Mouse (Mus musculus) kidney, postnatal 14 days (tissue): ENCODE data around the gene Acot1.

Experiments
- DNase-seq: peaks from one replicate; pipeline ENCODE4 v3.0.0; 2022; ENCODE audit warnings: mixed read lengths

Gene Acot1

DNA sequence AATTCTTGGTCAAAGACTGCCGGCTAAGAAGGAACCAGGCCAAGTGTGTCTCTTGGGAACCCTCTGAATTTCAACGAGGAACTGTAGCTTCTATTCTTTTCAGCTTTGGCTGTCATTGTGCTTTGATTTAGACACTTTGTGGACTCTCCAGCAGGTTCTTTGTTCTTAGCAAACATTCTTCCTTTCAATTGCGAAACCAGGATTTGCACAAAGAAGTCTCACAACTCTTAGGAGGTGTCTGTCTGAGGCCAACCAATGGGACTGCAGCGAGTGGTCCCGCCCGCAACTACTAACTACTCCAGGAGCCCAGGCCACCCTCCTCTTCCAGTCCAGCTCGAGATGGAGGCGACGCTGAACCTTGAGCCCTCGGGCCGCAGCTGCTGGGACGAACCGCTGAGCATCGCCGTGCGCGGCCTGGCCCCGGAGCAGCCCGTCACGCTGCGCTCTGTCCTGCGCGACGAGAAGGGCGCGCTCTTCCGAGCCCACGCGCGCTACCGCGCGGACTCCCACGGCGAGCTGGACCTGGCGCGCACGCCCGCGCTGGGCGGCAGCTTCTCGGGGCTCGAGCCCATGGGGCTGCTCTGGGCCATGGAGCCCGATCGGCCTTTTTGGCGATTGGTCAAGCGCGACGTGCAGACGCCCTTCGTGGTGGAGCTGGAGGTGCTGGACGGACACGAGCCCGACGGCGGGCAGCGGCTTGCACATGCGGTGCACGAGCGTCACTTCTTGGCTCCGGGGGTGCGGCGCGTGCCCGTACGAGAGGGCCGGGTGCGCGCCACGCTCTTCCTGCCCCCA is at the start of gene Acot1:
TSS of gene Acot1 (plus strand) at position 320 of the 795 bp plus-strand sequence.
- DNase-seq, result peak; percentile 90

DNA sequence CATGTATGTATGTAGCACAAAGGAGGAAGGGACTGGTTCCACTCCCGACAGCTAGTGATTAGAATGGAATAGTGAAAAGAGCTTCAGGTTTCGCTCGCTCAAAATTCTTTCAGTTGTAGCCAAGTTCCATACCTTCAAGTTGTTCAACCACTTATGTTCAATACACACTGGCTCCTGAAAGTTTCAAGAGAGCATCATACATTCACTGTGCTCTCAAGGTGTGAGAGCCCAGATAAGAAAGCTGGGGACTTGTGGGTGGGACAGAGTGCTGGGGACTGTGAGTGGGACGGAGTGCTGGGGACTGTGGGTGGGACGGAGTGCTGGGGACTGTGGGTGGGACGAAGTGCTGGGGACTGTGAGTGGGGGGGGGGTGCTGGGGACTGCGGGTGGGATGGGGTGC is 44.1 kb upstream of the Acot1 start:
- no peak for DNase-seq

- peak; percentile 79 for DNase-seq
Measured at GRCm38 (mm10) chr12:83972117-83972516, 37.2 kb upstream of the Acot1 start.

GRCm38 (mm10) chr12:83978862-83979261 is 30.4 kb upstream of the Acot1 start:
- no peak for DNase-seq

DNA sequence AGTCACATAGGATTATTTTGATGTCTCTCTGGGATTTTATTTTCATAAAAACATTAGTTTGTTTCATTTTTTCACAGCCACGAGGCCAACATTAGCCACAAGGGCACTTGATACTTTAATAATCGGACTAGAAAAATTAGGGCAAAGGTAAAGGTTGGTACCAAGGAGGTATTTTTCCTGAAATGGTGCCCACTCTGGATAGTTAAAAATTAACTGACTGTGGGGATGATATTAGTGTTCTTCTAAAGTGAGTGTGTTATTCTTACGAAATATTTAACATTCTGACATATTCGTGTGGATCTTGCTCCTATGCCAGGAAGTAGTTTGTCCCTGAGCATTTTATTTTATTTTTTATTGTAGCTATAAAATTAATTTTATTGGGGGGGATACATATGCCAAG is 27.7 kb upstream of the Acot1 start:
- peak; percentile 55 for DNase-seq

DNA sequence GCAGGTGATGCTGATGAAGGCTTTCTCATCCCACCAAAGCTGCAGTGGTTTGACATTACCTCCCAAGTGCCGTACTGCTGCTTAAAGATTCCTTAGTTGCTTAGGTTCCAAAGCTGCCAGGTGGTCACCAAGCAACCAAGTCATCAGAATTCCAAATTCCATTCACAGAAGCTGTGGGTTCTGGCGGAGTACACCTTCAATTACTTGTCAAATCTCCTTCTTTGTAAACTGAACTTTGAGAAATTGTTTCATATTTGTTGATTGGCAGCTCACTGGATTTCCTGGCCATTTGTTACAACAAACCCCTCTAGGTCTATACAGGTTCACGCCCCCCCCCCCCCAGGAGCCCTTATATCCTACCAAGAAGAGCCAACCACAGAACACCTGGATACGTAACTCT is 24.5 kb upstream of the Acot1 start, which contains the start of gene Heatr4:
TSS of gene Heatr4 (minus strand) at position 101 of the 400 bp plus-strand sequence.
- DNase-seq, result no peak

DNA sequence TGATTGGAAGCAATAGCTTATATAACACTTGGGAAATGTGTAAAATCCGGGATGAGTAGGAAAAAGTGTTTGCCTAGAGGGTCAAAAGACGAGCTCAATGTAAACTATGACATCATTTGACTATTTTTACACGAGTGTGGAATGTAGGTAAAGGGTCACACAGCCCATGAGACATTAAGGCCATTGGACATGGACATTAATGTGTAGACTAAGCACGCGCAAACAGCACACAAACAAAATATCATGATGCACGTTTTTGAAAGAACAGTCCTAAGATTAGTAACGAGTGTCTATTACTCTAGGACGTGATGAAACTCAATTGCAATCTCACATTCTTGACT is 22.1 kb upstream of the Acot1 start:
- no peak for DNase-seq

- DNase-seq, result peak; percentile 86
Measured at GRCm38 (mm10) chr12:83987583-83988441, 21.5 kb upstream of the Acot1 start, which contains the start of gene Acot2. Gene Acot2 (plus strand): TSS chr12:83987861.

- no peak for DNase-seq
Measured at GRCm38 (mm10) chr12:83988483-83988882, 20.8 kb upstream of the Acot1 start.

- no peak for DNase-seq
Measured at GRCm38 (mm10) chr12:83989378-83989777, 19.9 kb upstream of the Acot1 start.

DNA sequence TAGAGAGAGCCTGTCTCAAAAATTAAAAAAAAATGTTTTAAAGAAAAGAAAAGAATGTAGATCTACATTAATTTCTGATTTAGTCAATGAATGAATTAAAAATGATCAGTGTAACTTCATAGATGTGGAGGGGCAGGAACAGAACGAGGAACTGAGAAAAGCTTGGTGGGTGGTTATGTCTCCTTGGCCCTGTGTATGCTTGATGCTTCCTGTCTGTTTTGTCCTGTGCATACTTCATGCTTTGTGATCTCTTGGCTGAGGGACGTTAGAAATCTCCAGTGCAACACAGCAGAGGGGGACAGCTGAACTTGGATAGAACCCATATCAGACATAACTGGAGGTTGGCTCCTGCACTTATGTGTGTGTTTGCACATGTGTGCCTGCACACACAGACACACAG is 12.1 kb upstream of the Acot1 start:
- no peak for DNase-seq

- DNase-seq, result no peak
Measured at GRCm38 (mm10) chr12:83998341-83999107, 10.8 kb upstream of the Acot1 start.

DNA sequence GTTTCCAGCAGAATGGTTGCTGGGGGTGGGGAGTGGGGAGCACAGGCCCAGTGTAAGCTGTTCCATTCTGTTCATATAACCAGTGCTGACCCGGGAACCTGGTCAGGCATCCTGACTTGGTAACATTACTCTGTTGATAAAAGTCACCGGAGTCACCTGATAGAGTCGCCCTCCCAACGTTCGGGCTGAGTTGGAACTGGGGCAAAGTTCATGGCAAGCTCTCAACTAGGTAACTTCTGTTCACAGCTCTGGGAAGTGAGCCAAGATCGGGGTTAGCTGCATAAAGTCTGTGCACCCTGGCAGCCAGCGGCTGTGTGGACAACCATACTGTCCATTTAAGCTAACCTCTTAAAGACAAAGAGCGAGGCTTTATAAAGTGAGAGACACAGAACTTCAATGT is 10.1 kb upstream of the Acot1 start:
- peak; percentile 95 for DNase-seq

DNA sequence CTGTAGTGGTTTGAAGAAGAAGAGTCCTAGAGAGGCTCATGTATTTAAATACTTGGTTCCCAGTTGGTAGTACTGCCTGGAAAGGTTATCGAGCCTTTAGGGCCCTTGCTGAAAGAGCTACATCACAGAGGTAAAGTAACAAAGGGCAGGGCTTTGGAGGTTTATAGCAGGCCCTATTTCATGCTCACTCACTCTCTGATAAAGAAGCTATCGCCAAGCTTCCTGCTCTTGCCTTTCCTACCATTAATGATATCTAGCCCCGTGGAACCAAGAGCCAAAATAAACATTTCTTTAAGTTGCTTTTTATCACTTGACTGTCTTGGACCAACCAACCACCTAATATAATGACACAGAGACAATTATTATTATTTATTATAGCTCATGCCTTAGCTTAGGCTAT is 8.9 kb upstream of the Acot1 start:
- no peak for DNase-seq

- DNase-seq, result no peak
Measured at GRCm38 (mm10) chr12:84003866-84004265, 5.4 kb upstream of the Acot1 start.

DNA sequence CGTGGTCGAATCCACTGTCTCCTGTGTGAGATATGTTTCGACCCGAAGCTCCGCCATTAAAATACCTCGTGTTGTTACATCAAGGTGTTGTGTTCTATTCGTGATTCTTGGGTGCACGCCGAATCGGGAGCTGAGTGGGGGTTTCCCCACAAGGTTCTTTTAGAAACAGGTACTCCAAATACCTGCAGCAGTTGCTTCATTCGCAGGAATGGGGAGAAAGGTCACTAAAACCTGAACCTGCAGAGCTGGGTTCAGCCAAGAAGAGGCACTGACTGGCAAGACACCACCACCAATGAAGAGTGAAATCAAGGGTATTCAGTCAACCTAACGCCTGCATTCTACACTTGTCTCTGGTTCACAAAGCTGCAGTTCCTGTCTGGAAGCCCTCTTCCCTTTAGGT is 1.0 kb upstream of the Acot1 start:
- peak; percentile 24 for DNase-seq

DNA sequence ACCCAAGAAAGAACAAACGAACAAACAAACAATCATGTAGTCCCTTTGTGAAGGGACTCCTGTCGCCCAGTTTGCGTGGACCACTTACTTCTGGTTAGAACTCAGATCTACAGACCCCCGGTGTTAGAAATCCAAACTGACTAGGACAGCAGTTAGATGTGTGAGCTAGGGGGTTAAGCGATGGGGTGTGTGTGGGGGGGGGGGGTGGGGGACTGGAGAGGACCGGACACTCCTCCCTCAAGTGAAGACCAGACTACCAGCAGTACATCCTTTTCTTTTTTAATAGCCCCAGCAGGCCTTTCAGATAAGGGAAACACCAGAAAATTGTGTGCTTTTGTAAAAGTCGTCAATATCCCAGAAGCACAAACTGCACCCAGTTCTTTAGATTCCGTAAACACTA is 561 bp upstream of the Acot1 start:
- DNase-seq, result no peak

DNA sequence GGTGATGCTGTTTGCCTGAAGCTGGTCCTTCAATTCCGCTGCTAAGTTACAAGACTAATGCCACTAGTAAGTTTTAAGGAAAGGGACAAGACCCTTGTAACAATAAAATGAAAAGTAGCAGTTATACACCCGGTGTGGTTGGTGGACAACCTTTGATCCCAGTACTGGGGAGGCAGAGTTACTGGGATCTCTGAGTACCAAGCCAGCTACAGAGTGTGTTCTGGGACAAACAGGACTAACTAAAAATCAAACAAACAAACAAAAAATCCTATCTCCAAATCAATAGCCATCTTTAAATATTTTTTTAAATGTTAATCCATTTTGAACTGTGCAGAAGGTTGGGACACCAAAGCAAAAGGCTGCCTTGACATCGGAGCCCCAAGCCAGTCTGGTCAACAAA is 911 bp downstream of the Acot1 start:
- DNase-seq, result no peak

DNA sequence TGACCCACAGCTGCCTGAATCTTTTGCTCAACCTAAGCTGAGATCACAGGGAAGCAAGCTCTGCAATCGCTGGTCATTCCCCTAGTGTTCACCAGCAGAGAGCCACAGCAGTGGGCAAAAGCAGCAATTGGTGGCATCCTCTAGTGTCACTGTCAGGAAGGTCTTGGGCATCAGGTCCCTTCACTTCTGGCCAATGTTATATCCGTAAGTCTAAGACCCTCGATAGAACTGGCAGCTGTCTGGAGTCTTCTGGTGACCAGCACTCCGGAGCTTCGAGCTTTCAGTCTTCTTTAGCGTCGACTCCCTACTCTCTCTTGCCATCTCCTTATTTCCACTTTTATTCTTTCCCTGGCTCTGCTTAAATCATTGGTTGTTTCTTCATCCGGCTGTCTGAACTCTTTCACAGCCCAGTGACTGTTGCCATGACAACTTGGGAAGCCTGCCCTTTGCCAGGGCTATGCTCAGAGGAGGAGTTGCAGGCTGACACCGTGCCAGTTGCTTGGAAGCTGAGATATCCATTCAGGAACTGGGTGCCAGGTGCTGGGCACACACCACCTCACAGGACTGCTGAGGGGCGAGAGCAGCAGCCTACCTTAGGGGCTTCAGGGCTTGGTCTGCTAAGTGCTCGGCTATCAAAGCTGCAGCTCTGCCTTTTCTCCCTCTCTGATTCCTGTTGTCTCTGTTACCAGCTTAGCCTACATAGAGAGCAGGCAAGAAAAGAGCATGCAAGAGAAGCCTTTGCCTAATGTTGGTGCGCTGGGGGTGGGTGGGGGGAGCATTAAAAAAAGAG is 2.2 kb downstream of the Acot1 start:
- DNase-seq, result peak; percentile 94

DNA sequence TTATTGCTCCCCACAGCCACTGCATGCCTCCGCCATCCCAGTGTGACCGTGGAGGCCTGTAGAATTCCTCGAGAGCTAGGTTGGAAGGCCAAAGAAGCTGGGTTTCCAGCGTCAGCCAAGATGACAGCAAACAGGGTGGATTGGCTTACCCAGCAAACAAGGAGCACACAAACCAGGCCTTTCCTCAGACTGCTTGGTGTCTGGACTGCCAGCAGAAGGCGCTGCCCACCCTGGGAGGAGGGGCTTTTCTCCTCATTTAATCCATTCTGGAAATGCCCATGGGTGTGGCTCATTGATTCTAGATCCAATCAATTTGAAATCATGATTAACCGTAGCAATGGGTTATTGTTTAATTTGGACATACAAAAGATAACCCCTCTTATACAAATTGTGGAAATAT is 3.8 kb downstream of the Acot1 start:
- DNase-seq, result no peak

- no peak for DNase-seq
Measured at GRCm38 (mm10) chr12:84013701-84014100, 4.4 kb downstream of the Acot1 start.

GRCm38 (mm10) chr12:84020528-84020927 is 11.2 kb downstream of the Acot1 start:
- peak; percentile 94 for DNase-seq
